Mouse (Mus musculus): ENCODE data around the gene Mdm2. TPM values are rescaled to one million over a fixed set of nuclear protein-coding genes. Genes with fewer than 3 reads are reported as not detected.

The Mdm2 gene
- total RNA-seq, 2 experiments from 2014 or later, result 53.4 to 57.5 TPM

- intact Hi-C loops (cut with DNase I), result no loop called here
- DNase-seq (ENCODE audit: low spot score in 2 of 2), result no peak
These were observed 69.0 kb downstream of the Mdm2 start for GRCm38 (mm10) chr10:117641400-117642200.

- DNase-seq (ENCODE audit: low spot score in 2 of 2), result no peak
- intact Hi-C loops (cut with DNase I), result no loop called here
These were observed 69.9 kb downstream of the Mdm2 start for GRCm38 (mm10) chr10:117640595-117641078.

GRCm38 (mm10) chr10:117639899-117640594 lies 70.5 kb downstream of the Mdm2 start:
- no peak for DNase-seq (ENCODE audit: low spot score in 2 of 2)
- intact Hi-C loops (cut with DNase I), result no loop called here

- intact Hi-C loops (cut with DNase I), result no loop called here
- DNase-seq (ENCODE audit: low spot score in 2 of 2), result no peak
These were observed 71.3 kb downstream of the Mdm2 start for GRCm38 (mm10) chr10:117639221-117639599.

Other genes with a start within 250 kb of the Mdm2 start
- 1 to 10 TPM; 4.0 to 5.3 TPM for gene Cpm, start 81.3 kb downstream of the Mdm2 start, total RNA-seq (2021)
- gene Slc35e3, start 35.6 kb upstream of the Mdm2 start, total RNA-seq (2021), result 10 to 100 TPM; 31.0 to 31.3 TPM
- 10 to 100 TPM; 13.7 to 15.5 TPM for gene Nup107, start 81.9 kb upstream of the Mdm2 start, total RNA-seq (2021)
- gene Rap1b, start 135.3 kb upstream of the Mdm2 start, total RNA-seq (2021), result 10 to 100 TPM; 64.0 to 69.5 TPM

All from left cerebral cortex, postnatal 25 days (tissue).